Mouse (Mus musculus) retina, adult 2 months (tissue): ENCODE measurements at regions not wholly inside any gene's neighbourhood (a gene's known extent, or its start where the extent isn't known, plus 50 kb on each side); places are given as distances from the start of the nearest gene placed in this dataset.

Source experiments
- DNase-seq: peaks from one replicate; pipeline ENCODE4 v3.0.0-alpha.2; 2012; ENCODE audit warnings: low read depth, low spot score

DNA sequence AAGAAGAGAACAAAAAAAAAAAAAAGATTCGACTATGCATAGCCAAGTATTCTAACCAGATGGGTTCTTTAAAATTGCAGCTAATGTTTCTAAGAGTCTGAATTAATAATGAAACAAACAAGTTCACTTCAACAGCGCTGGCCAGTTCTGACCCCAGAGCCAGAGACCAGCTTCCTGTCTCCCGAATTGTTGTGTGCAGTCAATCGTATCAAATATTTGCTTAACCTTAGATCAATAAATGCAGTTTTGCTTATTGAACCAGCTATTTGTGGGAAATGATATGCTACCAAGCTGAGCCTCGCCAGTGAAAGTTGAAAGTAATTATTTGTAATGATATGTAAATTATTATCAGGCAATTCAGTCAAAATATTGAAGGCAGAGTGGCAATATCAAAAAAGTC is 287.4 kb upstream of the Tmem132c start:
- no peak for DNase-seq

DNA sequence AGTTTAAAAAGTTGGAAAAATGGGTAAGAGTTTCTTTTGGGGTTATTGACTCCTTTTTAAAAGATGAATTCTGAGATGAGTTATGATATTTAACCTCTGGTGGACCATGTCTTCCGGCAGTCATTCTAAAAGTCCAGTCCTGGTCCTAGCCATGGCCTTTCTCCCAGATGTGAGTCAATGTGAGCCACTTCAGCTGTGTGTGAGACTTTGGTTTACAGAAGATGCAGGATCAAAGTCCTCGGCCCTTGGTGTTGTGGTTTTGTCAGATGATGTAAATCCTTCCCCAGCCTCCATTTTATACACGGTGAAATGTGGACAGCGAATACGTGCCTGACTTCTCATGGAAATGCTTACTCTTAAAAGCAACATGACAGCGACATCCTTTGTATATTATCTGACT is 287.0 kb upstream of the Tmem132c start:
- no peak for DNase-seq

DNA sequence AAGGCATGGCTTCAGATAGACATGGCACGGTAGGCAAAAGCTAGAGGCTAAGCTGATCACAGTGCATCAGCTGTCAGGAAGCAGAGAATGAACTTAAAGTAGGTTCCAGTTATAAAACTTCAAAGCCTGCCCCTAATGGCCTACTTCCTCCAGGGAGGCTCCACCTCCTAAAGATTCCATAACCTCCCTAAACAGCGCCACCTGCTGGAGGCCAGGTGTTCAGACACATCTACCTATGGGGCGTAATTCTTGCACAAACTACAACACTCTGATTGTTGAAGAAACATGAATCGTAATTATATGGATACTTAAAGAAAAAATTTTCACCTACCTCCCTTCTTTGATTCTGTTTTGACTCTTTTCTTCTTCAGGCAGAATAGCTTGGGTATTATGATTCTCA is 277.0 kb upstream of the Tmem132c start:
- DNase-seq, result no peak

DNA sequence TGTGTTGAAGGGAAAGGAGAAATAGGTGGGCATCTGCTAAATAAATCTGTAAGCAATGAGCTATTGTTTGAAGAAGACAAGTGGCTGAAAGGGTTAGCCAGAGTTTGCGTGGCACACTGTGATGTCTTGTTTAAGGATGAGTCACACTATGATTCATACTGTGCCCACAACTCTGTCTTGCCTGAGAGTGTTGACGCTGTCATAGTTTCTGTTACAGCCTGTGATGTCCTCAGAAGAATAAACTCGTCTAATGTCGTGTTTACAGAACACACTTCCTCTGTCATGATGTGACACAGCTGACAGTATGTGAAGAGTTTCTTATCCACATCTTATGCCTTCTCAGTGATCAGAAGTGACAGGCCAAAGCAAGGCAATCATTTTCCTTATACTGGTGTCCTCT is 274.5 kb upstream of the Tmem132c start:
- DNase-seq, result no peak

- DNase-seq, result no peak
These were observed 272.2 kb upstream of the Tmem132c start for GRCm38 (mm10) chr5:126969373-126969772.

- no peak for DNase-seq
These were observed 270.3 kb upstream of the Tmem132c start for GRCm38 (mm10) chr5:126971284-126971683.

- DNase-seq, result no peak
These were observed 269.6 kb upstream of the Tmem132c start for GRCm38 (mm10) chr5:126971981-126972380.

DNA sequence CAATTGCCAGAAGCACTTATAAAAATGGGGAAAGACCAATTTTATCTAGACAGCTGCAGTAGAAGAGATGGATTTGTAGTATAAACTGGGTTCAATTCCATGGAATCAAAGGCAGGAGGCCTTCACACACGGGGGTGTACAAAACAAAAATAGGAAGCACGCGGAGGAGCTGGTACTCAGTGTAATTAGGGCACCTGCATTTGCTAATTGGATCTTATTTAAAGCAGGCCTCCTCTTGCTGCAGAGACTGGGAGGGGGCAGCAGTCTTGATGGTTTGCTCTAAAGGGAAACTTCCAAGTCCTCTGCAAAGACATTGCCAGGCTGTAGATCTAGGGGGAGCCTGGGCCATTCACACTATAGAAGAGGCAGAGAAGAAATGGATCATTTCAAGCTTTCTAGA is 268.2 kb upstream of the Tmem132c start:
- no peak for DNase-seq

DNA sequence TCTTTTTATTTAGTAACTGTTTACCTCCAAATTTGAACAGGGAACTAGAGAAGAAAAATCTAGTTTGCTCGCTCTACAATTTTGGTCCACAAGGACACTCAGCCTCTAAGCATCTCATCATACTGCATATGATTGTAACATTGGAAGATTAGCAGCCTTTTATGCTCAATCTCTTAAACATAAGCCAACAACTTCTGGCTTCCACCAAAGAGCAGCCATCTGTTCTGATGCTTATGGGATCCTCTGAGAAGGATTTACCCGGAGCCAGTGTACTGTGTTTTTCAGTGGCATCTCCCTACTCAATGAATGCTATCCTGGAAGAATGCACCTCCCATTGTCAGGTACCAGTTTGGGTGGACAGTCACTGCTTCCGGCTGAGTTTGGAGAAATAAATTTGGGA is 267.0 kb upstream of the Tmem132c start:
- no peak for DNase-seq

- DNase-seq, result no peak
These were observed 246.0 kb upstream of the Tmem132c start for GRCm38 (mm10) chr5:126995577-126995976.

DNA sequence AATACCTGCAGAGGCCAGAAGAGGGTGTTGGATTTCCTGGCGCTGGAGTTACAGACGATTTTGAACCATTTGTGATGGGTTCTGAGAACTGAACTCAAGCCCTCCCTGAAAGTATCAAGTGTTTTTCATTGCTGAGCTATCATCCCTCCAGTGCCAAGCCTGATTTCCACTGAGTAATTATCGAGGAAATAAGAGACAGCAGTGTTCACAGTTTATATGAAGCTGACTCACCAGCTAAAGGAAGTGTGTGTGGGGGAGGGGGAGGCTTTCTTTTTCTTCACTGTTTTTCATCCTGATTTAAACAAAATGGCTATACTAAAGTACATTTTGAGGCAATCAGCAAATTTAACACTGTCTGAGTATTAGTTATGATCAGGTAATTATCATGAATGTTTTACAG is 227.4 kb upstream of the Tmem132c start:
- no peak for DNase-seq

- no peak for DNase-seq
These were observed 225.0 kb upstream of the Tmem132c start for GRCm38 (mm10) chr5:127016467-127017060.

DNA sequence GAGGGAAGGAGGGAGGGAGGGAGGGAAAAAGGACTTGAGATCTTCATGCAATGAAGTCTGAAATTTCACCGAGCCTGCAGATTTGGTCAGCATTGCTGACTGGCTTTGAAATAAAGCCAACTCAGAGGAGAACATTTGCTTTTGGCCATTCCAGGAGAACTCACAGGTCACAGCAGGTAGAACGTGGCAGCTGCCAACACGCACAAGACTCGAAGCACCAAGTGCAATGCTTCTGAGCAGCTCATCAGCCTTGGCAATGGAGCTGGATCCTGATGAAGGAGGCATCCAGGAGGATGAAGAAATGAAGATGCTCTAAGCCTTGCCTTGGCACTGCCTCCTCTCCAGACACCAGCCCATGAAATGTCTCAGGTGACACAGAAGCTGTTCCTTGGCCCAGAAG is 223.6 kb upstream of the Tmem132c start:
- DNase-seq, result no peak

- no peak for DNase-seq
These were observed 205.1 kb upstream of the Tmem132c start for GRCm38 (mm10) chr5:127036472-127036871.

- DNase-seq, result no peak
These were observed 183.8 kb upstream of the Tmem132c start for GRCm38 (mm10) chr5:127057770-127058169.

DNA sequence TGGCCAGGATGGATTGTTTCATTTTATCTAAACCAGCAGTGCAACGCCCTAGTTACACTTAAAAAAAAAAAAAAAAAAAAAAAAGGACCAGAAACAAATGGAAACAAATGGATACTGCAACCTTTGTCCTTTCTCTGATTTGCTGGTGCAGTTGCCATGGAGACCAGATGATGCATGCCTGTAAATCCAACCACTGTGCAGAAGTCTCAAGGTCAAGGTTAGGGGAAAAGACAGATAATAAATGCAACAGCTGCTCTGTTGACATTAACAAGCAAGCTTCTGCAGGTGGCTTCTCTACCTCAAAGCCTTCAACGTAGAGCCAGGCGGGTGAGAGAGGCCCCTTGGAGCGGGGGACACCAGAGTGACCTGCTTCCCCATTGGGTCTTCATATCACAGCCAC is 167.3 kb upstream of the Tmem132c start:
- DNase-seq, result no peak
